In genomic region chr16:18160514-18160913, GRCm38 (mm10) we compare ENCODE assay signal across 8 mouse cellular contexts. TPM values are rescaled to one million over a fixed set of nuclear protein-coding genes. Genes with fewer than 3 reads are reported as not detected.
DNase-seq lines count a peak whose midpoint lies in the region; ATAC-seq and TF ChIP-seq lines count a peak whose summit lies in the region.

No protein-coding gene starts in this region.

- no peak for TF ChIP-seq EP300 in liver, postnatal 0 days (IDR thresholded peaks at IDR 0.05; ENCODE audit: low read depth)

- H3K4me2 ChIP-seq in kidney, postnatal 0 days (ENCODE audit: low read length), result no peak overlapping the region
- no peak overlapping the region for H3K4me2 ChIP-seq in kidney, embryonic 16.5 days (replicated peaks; ENCODE audit: low read depth, low read length)
- no peak overlapping the region for H3K4me2 ChIP-seq in forebrain, embryonic 12.5 days
- no peak overlapping the region for H3K4me2 ChIP-seq in limb, embryonic 15.5 days
- no peak overlapping the region for H3K4me2 ChIP-seq in liver, postnatal 0 days (ENCODE audit: low read depth, low read length)

- ATAC-seq in kidney, postnatal 0 days (replicated peaks; ENCODE audit: low FRiP score, low read depth), result peak; percentile 36; the same call in 1 of the 2 replicates
- ATAC-seq in kidney, embryonic 16.5 days (ENCODE audit: low FRiP score, low TSS enrichment), result no peak
- peak; percentile 66 for ATAC-seq in forebrain, embryonic 12.5 days (ENCODE audit: low FRiP score)
- no peak; the same call in 1 of the 2 replicates for ATAC-seq in limb, embryonic 15.5 days (ENCODE audit: insufficient number of reproducible peaks, low FRiP score, low TSS enrichment, low read depth)
- no peak for ATAC-seq in liver, postnatal 0 days
- ATAC-seq in inflammation-experienced regulatory T-cells, adult 6 months, result no peak

- DNase-seq in kidney, postnatal 0 days (ENCODE audit: low spot score), result no peak
- DNase-seq in MN1 (ENCODE audit: low spot score), result peak; percentile 57
- DNase-seq in liver, postnatal 0 days, result no peak
- no peak for DNase-seq in B cell, adult 2 months

- H3K9ac ChIP-seq in kidney, postnatal 0 days (ENCODE audit: low read depth, low read length), result no peak overlapping the region
- H3K9ac ChIP-seq in kidney, embryonic 16.5 days (replicated peaks; ENCODE audit: low read length), result no peak overlapping the region
- H3K9ac ChIP-seq in forebrain, embryonic 12.5 days, result no peak overlapping the region
- no peak overlapping the region for H3K9ac ChIP-seq in limb, embryonic 15.5 days
- H3K9ac ChIP-seq in liver, postnatal 0 days (replicated peaks), result no peak overlapping the region

- no peak overlapping the region for H3K4me3 ChIP-seq in kidney, postnatal 0 days (replicated peaks; ENCODE audit: low read depth, low read length)
- no peak overlapping the region for H3K4me3 ChIP-seq in kidney, embryonic 16.5 days (ENCODE audit: low read length)
- H3K4me3 ChIP-seq in forebrain, embryonic 12.5 days (replicated peaks), result no peak overlapping the region
- H3K4me3 ChIP-seq in limb, embryonic 15.5 days, result no peak overlapping the region
- no peak overlapping the region for H3K4me3 ChIP-seq in liver, postnatal 0 days (ENCODE audit: low read depth, low read length)

- H3K4me1 ChIP-seq in kidney, postnatal 0 days (replicated peaks; ENCODE audit: insufficient read depth, low read length), result 0 out of 2 replicates have a peak, but pooled peaks cover 9% of the 10 kb centered on the region
- peaks cover 21% of the 10 kb centered on the region for H3K4me1 ChIP-seq in kidney, embryonic 16.5 days (ENCODE audit: insufficient read depth, low read length)
- H3K4me1 ChIP-seq in forebrain, embryonic 12.5 days, result peaks cover 60% of the 10 kb centered on the region
- peaks cover 46% of the 10 kb centered on the region for H3K4me1 ChIP-seq in limb, embryonic 15.5 days
- peaks cover 8% of the 10 kb centered on the region for H3K4me1 ChIP-seq in liver, postnatal 0 days (ENCODE audit: insufficient read depth)

- no peak overlapping the region for H3K27ac ChIP-seq in kidney, postnatal 0 days
- H3K27ac ChIP-seq in kidney, embryonic 16.5 days (ENCODE audit: low read length), result no peak overlapping the region
- peak overlapping the region; percentile 22 for H3K27ac ChIP-seq in forebrain, embryonic 12.5 days
- H3K27ac ChIP-seq in limb, embryonic 15.5 days, result 0 out of 2 replicates have a peak overlapping the region, but pooled peaks have one; percentile 8
- H3K27ac ChIP-seq in liver, postnatal 0 days (ENCODE audit: low read depth), result no peak overlapping the region

- 46% methylated on average over 7 of the region's 7 CpGs for WGBS in kidney, postnatal 0 days
- 54% methylated on average over 7 of the region's 7 CpGs for WGBS in kidney, embryonic 16.5 days
- 44% methylated on average over 7 of the region's 7 CpGs for WGBS in forebrain, embryonic 12.5 days
- WGBS in limb, embryonic 15.5 days, result 58% methylated on average over 7 of the region's 7 CpGs
- 62% methylated on average over 7 of the region's 7 CpGs for WGBS in liver, postnatal 0 days (ENCODE audit: insufficient replicate concordance)

- no peak for TF ChIP-seq CTCF in kidney, postnatal 0 days (IDR thresholded peaks at IDR 0.05; ENCODE audit: low read depth)
- no peak for TF ChIP-seq CTCF in liver, postnatal 0 days (IDR thresholded peaks at IDR 0.05; ENCODE audit: low read depth)

- no peaks in the 10 kb centered on the region for H3K36me3 ChIP-seq in kidney, postnatal 0 days (ENCODE audit: insufficient read depth, low read length)
- no peaks in the 10 kb centered on the region for H3K36me3 ChIP-seq in kidney, embryonic 16.5 days (ENCODE audit: insufficient read depth, low read length)
- no peaks in the 10 kb centered on the region for H3K36me3 ChIP-seq in forebrain, embryonic 12.5 days (replicated peaks)
- no peaks in the 10 kb centered on the region for H3K36me3 ChIP-seq in limb, embryonic 15.5 days
- H3K36me3 ChIP-seq in liver, postnatal 0 days (replicated peaks; ENCODE audit: insufficient read depth, low read length), result no peaks in the 10 kb centered on the region

- no peaks in the 10 kb centered on the region for H3K27me3 ChIP-seq in kidney, postnatal 0 days (ENCODE audit: insufficient read depth, low read length)
- no peaks in the 10 kb centered on the region for H3K27me3 ChIP-seq in kidney, embryonic 16.5 days (ENCODE audit: insufficient read depth, low read length)
- H3K27me3 ChIP-seq in forebrain, embryonic 12.5 days, result no peaks in the 10 kb centered on the region
- H3K27me3 ChIP-seq in limb, embryonic 15.5 days, result no peaks in the 10 kb centered on the region
- H3K27me3 ChIP-seq in liver, postnatal 0 days (ENCODE audit: insufficient read depth, low read length), result no peaks in the 10 kb centered on the region

- H3K9me3 ChIP-seq in kidney, postnatal 0 days (replicated peaks; ENCODE audit: low read length), result no peaks in the 10 kb centered on the region
- H3K9me3 ChIP-seq in kidney, embryonic 16.5 days (ENCODE audit: low read length), result no peaks in the 10 kb centered on the region
- no peaks in the 10 kb centered on the region for H3K9me3 ChIP-seq in forebrain, embryonic 12.5 days
- H3K9me3 ChIP-seq in limb, embryonic 15.5 days, result no peaks in the 10 kb centered on the region
- H3K9me3 ChIP-seq in liver, postnatal 0 days (ENCODE audit: low read length), result no peaks in the 10 kb centered on the region

RNA-seq across cellular contexts. Expression of gene Rtn4r, which starts 33.1 kb away (rescaled TPM):
- 1.0 and 1.2 TPM in 2 replicates for polyA plus RNA-seq in kidney, postnatal 0 days (2015; fragmentation: Nextera tagmentation; extraction: Ambion mirVana)
- 1.0 and 3.4 TPM in 2 replicates for polyA plus RNA-seq in kidney, embryonic 16.5 days (2015; fragmentation: Nextera tagmentation; extraction: Ambion mirVana)
- 5.4 and 6.2 TPM in 2 replicates for polyA plus RNA-seq in forebrain, embryonic 12.5 days (2016; fragmentation: Nextera tagmentation; extraction: Ambion mirVana)
- 7.0 and 7.9 TPM in 2 replicates for polyA plus RNA-seq in limb, embryonic 15.5 days (2015; fragmentation: Nextera tagmentation; extraction: Ambion mirVana)
- 0.15 and 0.21 TPM in 2 replicates for polyA plus RNA-seq in liver, postnatal 0 days (2015; fragmentation: Nextera tagmentation; extraction: Ambion mirVana)
- not detected for polyA plus RNA-seq in inflammation-experienced regulatory T-cells, adult 6 months (2017; shearing (Covaris generic))

RNA-seq across cellular contexts. Expression of gene Ccdc188, which starts 57.2 kb away (rescaled TPM):
- polyA plus RNA-seq in kidney, postnatal 0 days (2015; fragmentation: Nextera tagmentation; extraction: Ambion mirVana), result not detected in 2 replicates
- not detected in 2 replicates for polyA plus RNA-seq in kidney, embryonic 16.5 days (2015; fragmentation: Nextera tagmentation; extraction: Ambion mirVana)
- not detected in 2 replicates for polyA plus RNA-seq in forebrain, embryonic 12.5 days (2016; fragmentation: Nextera tagmentation; extraction: Ambion mirVana)
- polyA plus RNA-seq in limb, embryonic 15.5 days (2015; fragmentation: Nextera tagmentation; extraction: Ambion mirVana), result not detected in 2 replicates
- polyA plus RNA-seq in liver, postnatal 0 days (2015; fragmentation: Nextera tagmentation; extraction: Ambion mirVana), result not detected in 2 replicates
- polyA plus RNA-seq in inflammation-experienced regulatory T-cells, adult 6 months (2017; shearing (Covaris generic)), result not detected

Comparison
In these comparisons a context has a peak if more than half of its experiments do, and no peak if none do; other contexts are left out.
1. ATAC-seq: peak in kidney, postnatal 0 days (single experiment) and forebrain, embryonic 12.5 days (single experiment); none in kidney, embryonic 16.5 days (single experiment), limb, embryonic 15.5 days (single experiment), liver, postnatal 0 days (single experiment) and inflammation-experienced regulatory T-cells, adult 6 months (single experiment).
2. H3K27ac ChIP-seq: peak in forebrain, embryonic 12.5 days (single experiment) and limb, embryonic 15.5 days (single experiment); none in kidney, postnatal 0 days (single experiment), kidney, embryonic 16.5 days (single experiment) and liver, postnatal 0 days (single experiment).